Mouse (Mus musculus): ENCODE results near the gene Gpat3. TPM values are rescaled to one million over a fixed set of nuclear protein-coding genes. Genes with fewer than 3 reads are reported as not detected.
A peak's percentile ranks its signal among the peaks of the same experiment; 100 is the strongest.

The Gpat3 gene
- 1 to 10 TPM; 2.2 to 3.1 TPM for total RNA-seq (2021)
- long read RNA-seq, experiment 1, partial matches to known transcripts = 0 of 10 reads
- long read RNA-seq, experiment 1, other reads (novel, unspliced or antisense) = 9 of 10 reads
- long read RNA-seq, experiment 2, partial matches to known transcripts = 0 of 14 reads
- long read RNA-seq, experiment 2, other reads (novel, unspliced or antisense) = 13 of 14 reads

GRCm38 (mm10) chr5:100845485-100845847, at the start of gene Gpat3:
TSS of gene Gpat3 (plus strand) at chr5:100845713.
- peak in 1 of 2 experiments; percentile 6 for DNase-seq (ENCODE audit: low spot score in 2 of 2)

GRCm38 (mm10) chr5:100798165-100798860, 47.2 kb upstream of the Gpat3 start, which contains the start of the genes Helq and Mrps18c:
TSS of gene Helq (minus strand) at chr5:100798598.
TSS of gene Mrps18c (plus strand) at chr5:100798627.
- peak; percentile 91 to 95 for DNase-seq (ENCODE audit: low spot score in 2 of 2)

- DNase-seq (ENCODE audit: low spot score in 2 of 2) = no peak
Observed at GRCm38 (mm10) chr5:100818341-100818740, 27.2 kb upstream of the Gpat3 start.

GRCm38 (mm10) chr5:100819568-100820480, 25.7 kb upstream of the Gpat3 start:
- DNase-seq (ENCODE audit: low spot score in 2 of 2) = no peak

- peak; percentile 72 to 84 for DNase-seq (ENCODE audit: low spot score in 2 of 2)
Observed at GRCm38 (mm10) chr5:100820483-100821184, 24.9 kb upstream of the Gpat3 start, which contains the start of gene Abraxas1. TSS of gene Abraxas1 (minus strand) at chr5:100820965.

- DNase-seq (ENCODE audit: low spot score in 2 of 2) = no peak
Observed at GRCm38 (mm10) chr5:100821375-100821774, 24.1 kb upstream of the Gpat3 start.

- DNase-seq (ENCODE audit: low spot score in 2 of 2) = no peak
Observed at GRCm38 (mm10) chr5:100822826-100823225, 22.7 kb upstream of the Gpat3 start.

GRCm38 (mm10) chr5:100825975-100826374, 19.5 kb upstream of the Gpat3 start:
- DNase-seq (ENCODE audit: low spot score in 2 of 2) = no peak

- DNase-seq (ENCODE audit: low spot score in 2 of 2) = no peak
Observed at GRCm38 (mm10) chr5:100826531-100826930, 19.0 kb upstream of the Gpat3 start.

GRCm38 (mm10) chr5:100828701-100829100, 16.8 kb upstream of the Gpat3 start:
- no peak for DNase-seq (ENCODE audit: low spot score in 2 of 2)

- no peak for DNase-seq (ENCODE audit: low spot score in 2 of 2)
Observed at GRCm38 (mm10) chr5:100832680-100833079, 12.8 kb upstream of the Gpat3 start.

GRCm38 (mm10) chr5:100833841-100834240, 11.7 kb upstream of the Gpat3 start:
- DNase-seq (ENCODE audit: low spot score in 2 of 2) = no peak

- DNase-seq (ENCODE audit: low spot score in 2 of 2) = no peak
Observed at GRCm38 (mm10) chr5:100835862-100836538, 9.5 kb upstream of the Gpat3 start.

GRCm38 (mm10) chr5:100837907-100838306, 7.6 kb upstream of the Gpat3 start:
- no peak for DNase-seq (ENCODE audit: low spot score in 2 of 2)

- no peak for DNase-seq (ENCODE audit: low spot score in 2 of 2)
Observed at GRCm38 (mm10) chr5:100844485-100844884, 1.0 kb upstream of the Gpat3 start.

GRCm38 (mm10) chr5:100845848-100846598, 510 bp downstream of the Gpat3 start:
- DNase-seq (ENCODE audit: low spot score in 2 of 2) = peak in 1 of 2 experiments; percentile 36

GRCm38 (mm10) chr5:100846599-100846920, 1.0 kb downstream of the Gpat3 start:
- DNase-seq (ENCODE audit: low spot score in 2 of 2) = no peak

GRCm38 (mm10) chr5:100847143-100847542, 1.6 kb downstream of the Gpat3 start:
- no peak for DNase-seq (ENCODE audit: low spot score in 2 of 2)

- no peak for DNase-seq (ENCODE audit: low spot score in 2 of 2)
Observed at GRCm38 (mm10) chr5:100853963-100854362, 8.4 kb downstream of the Gpat3 start.

- no peak for DNase-seq (ENCODE audit: low spot score in 2 of 2)
Observed at GRCm38 (mm10) chr5:100856552-100856951, 11.0 kb downstream of the Gpat3 start.
